Mouse (Mus musculus): ENCODE measurements around the gene Vmn2r116. TPM values are rescaled to one million over a fixed set of nuclear protein-coding genes. Genes with fewer than 3 reads are reported as not detected.
"Not testable (repeated sequence)": the region's sequence is repeated elsewhere in the genome, so short reads cannot be mapped to it uniquely, and the experiment has no call there.

Vmn2r116 gene
- total RNA-seq (2021) = not detected

GRCm38 (mm10) chr17:23384304-23384703, at the start of gene Vmn2r116:
Gene Vmn2r116 (plus strand): TSS chr17:23384604.
- DNase-seq; intact Hi-C loops (cut with DNase I): not testable (repeated sequence)

- DNase-seq; intact Hi-C loops (cut with DNase I): not testable (repeated sequence)
Measured at GRCm38 (mm10) chr17:23343441-23343840, 41.0 kb upstream of the Vmn2r116 start, which contains the start of gene Vmn2r115. Gene Vmn2r115 (plus strand): TSS chr17:23343741.

- intact Hi-C loops (cut with DNase I) = no loop called here
- DNase-seq = no peak
Measured at GRCm38 (mm10) chr17:23351644-23352043, 32.8 kb upstream of the Vmn2r116 start.

GRCm38 (mm10) chr17:23433150-23433679, 48.8 kb downstream of the Vmn2r116 start:
- no peak for DNase-seq
- intact Hi-C loops (cut with DNase I) = loop anchor here (1.0 kb wide), 1 partner anchor 80 kb away; no protein-coding TSS in a partner anchor

Other genes with a start within 250 kb of the Vmn2r116 start
- gene Zfp40, start 191.4 kb upstream of the Vmn2r116 start, total RNA-seq (2021) = 1 to 10 TPM; 7.9 to 9.0 TPM
- gene Vmn2r114, start 72.1 kb upstream of the Vmn2r116 start, total RNA-seq (2021) = not detected
- not detected for gene Vmn2r115, start 40.9 kb upstream of the Vmn2r116 start, total RNA-seq (2021)
- gene Vmn2r117, start 95.1 kb downstream of the Vmn2r116 start, total RNA-seq (2021) = not detected
- gene Zfp213, start 179.6 kb downstream of the Vmn2r116 start, total RNA-seq (2021) = 1 to 10 TPM; 5.4 to 7.1 TPM
- gene Zfp13, start 214.9 kb downstream of the Vmn2r116 start, total RNA-seq (2021) = 10 to 100 TPM in 1 of 2 experiments, 1 to 10 TPM in 1; 8.5 to 10.0 TPM
- gene Zscan10, start 216.3 kb downstream of the Vmn2r116 start, total RNA-seq (2021) = not detected